Mouse (Mus musculus): ENCODE data around the gene Rbpms2. TPM values are rescaled to one million over a fixed set of nuclear protein-coding genes. Genes with fewer than 3 reads are reported as not detected.

Rbpms2 gene
- polyA plus RNA-seq, 1 experiment from 2014 or later: 6.5 TPM

DNA sequence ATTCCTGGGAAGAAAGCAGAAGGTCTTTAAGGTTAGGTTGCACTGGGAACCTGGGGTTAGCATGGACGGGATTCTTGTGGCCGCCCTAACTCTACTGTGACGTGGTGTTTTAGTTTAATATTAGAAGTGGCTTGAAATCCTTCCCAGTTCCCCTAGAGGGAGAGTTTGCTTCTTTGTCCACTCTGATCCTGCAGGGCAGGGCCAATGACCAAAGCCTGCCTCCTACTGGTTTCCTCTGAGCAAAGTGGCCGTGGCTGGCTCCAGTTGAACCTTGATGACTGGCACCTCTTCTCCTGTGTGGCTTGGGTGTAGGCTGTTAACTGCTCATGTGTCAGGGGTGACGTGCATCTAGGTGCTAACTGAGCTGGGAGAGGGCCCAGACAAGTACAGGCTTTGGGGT lies 31.6 kb downstream of the Rbpms2 start:
- H3K4me1 ChIP-seq (ENCODE audit: insufficient read depth, low read depth, low read length): no peaks in the 10 kb centered on the region
- H3K36me3 ChIP-seq (ENCODE audit: insufficient read depth, low read length): no peaks in the 10 kb centered on the region
- ATAC-seq (no peak), DNase-seq (ENCODE audit: low spot score) (peak; percentile 65)
- no peak overlapping the region for H3K9ac ChIP-seq (replicated peaks; ENCODE audit: low read depth)
- no peaks in the 10 kb centered on the region for H3K27me3 ChIP-seq (replicated peaks; ENCODE audit: insufficient read depth, low read length)
- no peaks in the 10 kb centered on the region for H3K9me3 ChIP-seq (ENCODE audit: low read length)
- WGBS: 69% methylated on average over 5 of the region's 5 CpGs
- TF ChIP-seq CTCF (IDR thresholded peaks at IDR 0.05): peak; percentile 67
- no peak for TF ChIP-seq EP300 (IDR thresholded peaks at IDR 0.05)
- H3K4me2 ChIP-seq (replicated peaks; ENCODE audit: low read depth, low read length): no peak overlapping the region
- H3K27ac ChIP-seq (ENCODE audit: low read length): no peak overlapping the region
- H3K4me3 ChIP-seq (ENCODE audit: low read depth, low read length): no peak overlapping the region

DNA sequence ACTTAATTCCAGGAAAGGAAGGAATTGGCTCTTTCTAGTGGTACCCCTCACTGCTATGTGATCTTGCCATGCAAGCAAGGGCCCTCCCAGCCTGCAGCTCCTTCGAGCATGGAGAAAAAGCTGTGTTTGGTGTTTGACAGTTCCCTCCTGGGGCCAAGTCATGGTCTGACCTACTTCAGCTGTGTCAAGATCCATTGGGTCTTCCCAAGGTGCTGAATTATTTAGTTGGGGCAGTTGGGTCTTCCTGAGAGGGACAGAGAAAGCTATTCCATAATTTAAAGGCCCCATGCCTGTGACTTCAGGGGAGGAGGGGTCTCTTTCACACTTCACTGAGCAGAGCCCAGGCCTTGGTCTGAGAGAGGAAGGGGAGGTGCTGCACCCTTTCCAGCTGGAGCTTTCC lies 32.0 kb downstream of the Rbpms2 start:
- H3K27me3 ChIP-seq (replicated peaks; ENCODE audit: insufficient read depth, low read length): no peaks in the 10 kb centered on the region
- H3K4me3 ChIP-seq (ENCODE audit: low read depth, low read length): no peak overlapping the region
- no peak for ATAC-seq
- no peaks in the 10 kb centered on the region for H3K9me3 ChIP-seq (ENCODE audit: low read length)
- TF ChIP-seq CTCF (IDR thresholded peaks at IDR 0.05) (no peak), EP300 (IDR thresholded peaks at IDR 0.05) (no peak)
- H3K36me3 ChIP-seq (ENCODE audit: insufficient read depth, low read length): no peaks in the 10 kb centered on the region
- WGBS: 82% methylated on average over 1 of the region's 1 CpGs
- no peak overlapping the region for H3K27ac ChIP-seq (ENCODE audit: low read length)
- no peak for DNase-seq (ENCODE audit: low spot score)
- H3K4me2 ChIP-seq (replicated peaks; ENCODE audit: low read depth, low read length): no peak overlapping the region
- H3K9ac ChIP-seq (replicated peaks; ENCODE audit: low read depth): no peak overlapping the region
- H3K4me1 ChIP-seq (ENCODE audit: insufficient read depth, low read depth, low read length): no peaks in the 10 kb centered on the region

DNA sequence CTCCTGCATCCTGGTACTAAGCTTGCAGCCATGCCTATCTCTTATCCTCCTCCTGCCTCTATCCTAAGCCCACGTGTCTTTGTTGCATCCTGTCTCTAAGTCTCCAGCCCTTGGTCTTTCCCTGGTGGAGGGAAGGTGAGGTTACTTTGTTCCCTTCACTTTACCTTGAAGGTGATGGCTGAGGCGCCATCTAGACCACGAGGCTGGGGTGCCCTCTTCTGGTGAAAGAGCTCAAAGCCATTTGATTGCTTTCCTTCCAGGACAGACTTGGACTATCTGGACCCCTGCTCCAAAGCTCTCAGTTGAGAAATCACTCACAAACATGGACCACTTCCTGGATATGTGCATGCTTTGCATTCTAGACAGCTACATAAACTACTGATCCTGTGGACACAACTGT lies 34.7 kb downstream of the Rbpms2 start:
- Histone ChIP-seq H3K27me3 (replicated peaks; ENCODE audit: insufficient read depth, low read length) (no peaks in the 10 kb centered on the region), H3K4me1 (ENCODE audit: insufficient read depth, low read depth, low read length) (no peaks in the 10 kb centered on the region), H3K4me2 (replicated peaks; ENCODE audit: low read depth, low read length) (no peak overlapping the region), H3K27ac (ENCODE audit: low read length) (no peak overlapping the region), H3K4me3 (ENCODE audit: low read depth, low read length) (no peak overlapping the region), H3K9ac (replicated peaks; ENCODE audit: low read depth) (no peak overlapping the region), H3K9me3 (ENCODE audit: low read length) (no peaks in the 10 kb centered on the region), H3K36me3 (ENCODE audit: insufficient read depth, low read length) (no peaks in the 10 kb centered on the region)
- TF ChIP-seq CTCF (IDR thresholded peaks at IDR 0.05) (peak; percentile 92), EP300 (IDR thresholded peaks at IDR 0.05) (no peak)
- ATAC-seq (peak; percentile 26; the same call in 1 of the 2 replicates), DNase-seq (ENCODE audit: low spot score) (peak; percentile 63)
- 4% methylated on average over 3 of the region's 3 CpGs for WGBS

DNA sequence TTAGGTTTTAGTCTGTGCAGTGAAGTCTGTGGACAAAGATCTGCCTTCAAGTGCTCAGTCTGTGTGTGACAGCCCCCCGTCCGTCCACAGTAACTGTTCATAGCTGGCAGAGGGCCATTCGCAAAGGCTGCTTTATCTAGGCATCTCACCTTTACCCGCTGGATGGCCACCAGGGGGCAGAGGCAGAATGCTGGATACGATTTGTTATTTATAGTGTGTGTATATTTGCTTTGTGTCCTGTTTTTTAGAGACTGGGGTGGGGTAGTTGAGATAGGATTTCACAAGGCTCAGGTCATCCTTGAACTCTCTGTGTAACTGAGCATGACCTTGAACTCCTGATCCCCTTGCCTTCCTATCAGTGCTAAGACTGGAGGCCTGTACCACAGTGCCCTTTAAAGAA lies 36.6 kb downstream of the Rbpms2 start:
- Histone ChIP-seq H3K4me3 (ENCODE audit: low read depth, low read length) (no peak overlapping the region), H3K36me3 (ENCODE audit: insufficient read depth, low read length) (no peaks in the 10 kb centered on the region), H3K4me2 (replicated peaks; ENCODE audit: low read depth, low read length) (no peak overlapping the region), H3K9ac (replicated peaks; ENCODE audit: low read depth) (no peak overlapping the region), H3K9me3 (ENCODE audit: low read length) (no peaks in the 10 kb centered on the region), H3K27me3 (replicated peaks; ENCODE audit: insufficient read depth, low read length) (no peaks in the 10 kb centered on the region), H3K4me1 (ENCODE audit: insufficient read depth, low read depth, low read length) (no peaks in the 10 kb centered on the region), H3K27ac (ENCODE audit: low read length) (no peak overlapping the region)
- peak; percentile 24; the same call in 1 of the 2 replicates for TF ChIP-seq EP300 (IDR thresholded peaks at IDR 0.05)
- peak; percentile 93 for TF ChIP-seq CTCF (IDR thresholded peaks at IDR 0.05)
- DNase-seq (ENCODE audit: low spot score) (peak; percentile 74), ATAC-seq (peak; percentile 69)
- 4% methylated on average over 5 of the region's 5 CpGs for WGBS

DNA sequence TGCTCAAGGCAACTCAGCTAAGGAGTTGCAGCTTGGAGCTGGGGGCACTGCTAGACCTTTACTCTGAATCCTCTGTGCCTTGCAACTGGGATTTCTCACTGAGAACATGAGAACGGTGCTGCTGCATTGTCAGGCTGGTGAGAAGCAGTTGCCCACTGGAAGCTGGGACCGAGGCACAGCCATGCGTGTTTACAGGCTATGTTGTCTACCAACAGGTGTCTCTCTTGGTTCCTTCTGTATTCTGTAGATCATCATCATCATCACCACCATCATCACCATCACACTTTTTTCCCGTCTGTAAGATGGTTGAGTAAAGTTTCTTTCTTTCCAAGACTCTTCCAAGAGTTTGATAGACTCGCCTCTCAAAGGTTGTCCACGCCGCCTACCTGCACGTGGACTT lies 38.3 kb downstream of the Rbpms2 start, which contains the start of gene Oaz2:
Oaz2 (plus strand) TSS at position 301 of the 400 bp plus-strand sequence.
- Histone ChIP-seq H3K4me2 (replicated peaks; ENCODE audit: low read depth, low read length) (no peak within 1 kb of the TSS), H3K36me3 (ENCODE audit: insufficient read depth, low read length) (no peaks in the 10 kb centered on the region), H3K4me3 (ENCODE audit: low read depth, low read length) (no peak within 1 kb of the TSS), H3K27ac (ENCODE audit: low read length) (no peak within 1 kb of the TSS), H3K4me1 (ENCODE audit: insufficient read depth, low read depth, low read length) (peaks cover 7% of the 10 kb centered on the region; the same call in 1 of the 2 replicates), H3K9me3 (ENCODE audit: low read length) (no peaks in the 10 kb centered on the region), H3K9ac (replicated peaks; ENCODE audit: low read depth) (no peak within 1 kb of the TSS), H3K27me3 (replicated peaks; ENCODE audit: insufficient read depth, low read length) (no peaks in the 10 kb centered on the region)
- TF ChIP-seq EP300 (IDR thresholded peaks at IDR 0.05) (no peak), CTCF (IDR thresholded peaks at IDR 0.05) (no peak)
- DNase-seq (ENCODE audit: low spot score) (no peak), ATAC-seq (no peak)
- WGBS: 92% methylated on average over 8 of the region's 8 CpGs

DNA sequence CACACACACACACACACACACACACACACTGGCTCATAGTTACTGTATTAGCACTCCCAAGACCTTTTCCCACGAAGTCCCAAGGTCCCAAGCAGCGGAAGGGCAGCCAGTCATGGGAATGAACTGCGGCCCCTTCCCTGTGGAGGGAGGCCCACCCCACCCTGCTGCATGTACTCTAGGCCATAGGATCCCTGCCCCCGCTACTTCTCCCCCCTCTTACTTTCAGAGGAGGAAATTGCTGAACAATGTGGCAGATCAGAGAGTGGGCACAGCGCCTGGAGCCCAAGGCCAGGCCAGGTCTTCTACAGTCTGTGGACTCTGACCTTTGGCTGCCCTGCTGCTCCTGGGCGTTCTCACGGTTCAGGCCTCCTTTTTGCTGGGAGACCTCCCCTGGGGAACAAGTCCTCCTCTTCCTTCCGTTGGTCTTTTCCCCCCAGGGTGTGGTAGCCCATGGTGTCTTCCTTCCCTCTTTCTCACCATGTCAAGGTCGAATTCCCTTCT lies 42.0 kb downstream of the Rbpms2 start:
- H3K36me3 ChIP-seq (ENCODE audit: insufficient read depth, low read length): no peaks in the 10 kb centered on the region
- H3K9ac ChIP-seq (replicated peaks; ENCODE audit: low read depth): no peak overlapping the region
- DNase-seq (ENCODE audit: low spot score) (peak; percentile 76), ATAC-seq (peak; percentile 72)
- WGBS: 35% methylated on average over 9 of the region's 9 CpGs
- H3K27ac ChIP-seq (ENCODE audit: low read length): peak overlapping the region; percentile 28
- H3K4me2 ChIP-seq (replicated peaks; ENCODE audit: low read depth, low read length): no peak overlapping the region
- TF ChIP-seq EP300 (IDR thresholded peaks at IDR 0.05) (peak; percentile 78), CTCF (IDR thresholded peaks at IDR 0.05) (no peak)
- no peak overlapping the region for H3K4me3 ChIP-seq (ENCODE audit: low read depth, low read length)
- H3K9me3 ChIP-seq (ENCODE audit: low read length): no peaks in the 10 kb centered on the region
- H3K27me3 ChIP-seq (replicated peaks; ENCODE audit: insufficient read depth, low read length): no peaks in the 10 kb centered on the region
- H3K4me1 ChIP-seq (ENCODE audit: insufficient read depth, low read depth, low read length): peaks cover 14% of the 10 kb centered on the region; the same call in 1 of the 2 replicates

All from lung, postnatal 0 days (tissue).